Mouse (Mus musculus): Measurements from ENCODE around the gene Eaf2.

DNA sequence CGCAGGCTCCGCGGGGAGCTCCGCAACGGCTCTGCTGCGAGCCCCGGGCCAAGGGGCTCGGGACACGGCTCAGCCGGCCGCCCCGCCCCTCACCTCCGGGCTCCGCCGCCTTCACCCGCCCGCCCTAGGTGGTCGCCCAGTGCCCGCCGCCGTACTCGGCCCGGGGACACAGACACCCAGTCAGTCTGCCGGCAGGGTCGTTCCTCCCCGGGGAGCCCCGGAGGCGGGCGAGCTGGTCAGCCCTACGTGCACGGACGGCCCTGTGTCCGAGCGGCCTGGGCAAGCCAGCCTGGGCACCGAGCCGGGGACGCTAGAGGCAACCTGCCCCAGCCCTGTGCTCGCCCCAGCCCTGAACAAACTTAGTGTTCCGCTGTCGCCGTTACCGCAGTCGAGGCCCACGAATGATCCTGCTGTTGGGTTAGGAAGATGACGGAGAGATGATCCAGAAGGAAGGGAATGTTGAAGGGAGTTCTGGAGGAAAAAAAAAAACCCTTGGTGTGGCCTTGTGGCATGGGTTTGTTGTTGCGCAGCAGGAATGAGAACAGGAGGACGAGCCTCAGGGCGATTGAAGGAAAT, 561 bp upstream of the Eaf2 start:
- TF ChIP-seq MAFK (IDR thresholded peaks at IDR 0.05; ENCODE audit: insufficient read depth, low read depth, low read length) (no peak), ZNF384 (IDR thresholded peaks at IDR 0.05; ENCODE audit: low read depth, low read length) (no peak), ZC3H11A (IDR thresholded peaks at IDR 0.05; ENCODE audit: borderline replicate concordance, low read depth, low read length) (no peak)

Measured in ES-E14 (cell line).